In the genomic region with DNA sequence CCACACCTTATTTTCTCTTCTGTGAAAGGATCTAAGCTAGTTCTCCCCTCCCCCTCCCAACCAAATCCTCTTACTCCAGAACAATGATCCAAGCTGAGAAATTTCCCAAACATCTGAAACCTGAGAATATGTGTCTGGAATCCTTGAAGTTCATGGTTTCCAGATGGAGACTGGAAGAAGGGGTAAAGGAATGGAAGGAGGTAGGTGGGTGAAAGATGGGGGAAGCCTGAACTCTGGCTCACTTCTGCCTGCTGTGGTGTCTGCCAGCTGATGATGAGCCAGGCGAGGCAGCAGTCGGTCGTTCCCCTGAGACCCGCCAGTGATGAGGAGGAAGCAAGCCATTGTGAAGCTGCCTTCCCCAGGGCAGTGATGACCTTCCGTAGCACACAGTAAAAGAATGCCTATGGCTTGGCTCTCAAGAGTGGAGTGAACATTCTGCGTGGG, we compare ENCODE assay signal across 9 mouse cellular contexts.
DNase-seq lines count a peak whose midpoint lies in the region; ATAC-seq lines count a peak whose summit lies in the region.
"Had no signal": no experiment of that assay in that cellular context is flagged by ENCODE, and none has a peak within 500 bp of the region (broad histone marks: within the 10 kb centered on the region; RNA-seq: fewer than 3 reads in every experiment).

No protein-coding gene starts in this region.

- no peak overlapping the region for H3K27ac ChIP-seq in heart, embryonic 15.5 days

- no peak overlapping the region for H3K9ac ChIP-seq in heart, embryonic 15.5 days

- H3K4me3 ChIP-seq in heart, embryonic 15.5 days = no peak overlapping the region

- H3K9me3 ChIP-seq in heart, embryonic 15.5 days (replicated peaks) = no peaks in the 10 kb centered on the region

- H3K4me1 ChIP-seq in heart, embryonic 15.5 days (replicated peaks) = peaks cover 11% of the 10 kb centered on the region

- H3K4me2 ChIP-seq in heart, embryonic 15.5 days = no peak overlapping the region

- H3K27me3 ChIP-seq in heart, embryonic 15.5 days = no peaks in the 10 kb centered on the region

- no peaks in the 10 kb centered on the region for H3K36me3 ChIP-seq in heart, embryonic 15.5 days

- DNase-seq in lung, postnatal 14 days = peak; percentile 32
- DNase-seq in lung, postnatal 25 days (ENCODE audit: low spot score) = no peak
- peak; percentile 14 for DNase-seq in embryo, embryonic 9.5 days (ENCODE audit: extremely low spot score)
- DNase-seq in mesoderm, embryonic 11.5 days (ENCODE audit: low read depth, low spot score) = peak; percentile 62
- DNase-seq in layer of hippocampus, adult 8-10 months (ENCODE audit: low spot score in 2 of 2) = no peak
- DNase-seq in left cerebral cortex, adult 11 months (ENCODE audit: low spot score) = no peak
- DNase-seq in cerebellum, adult 11 months = no peak

- WGBS in heart, embryonic 15.5 days = 23% methylated on average over 6 of the region's 6 CpGs

- ATAC-seq in heart, embryonic 15.5 days (replicated peaks; ENCODE audit: insufficient number of reproducible peaks, insufficient read depth, low FRiP score, low read depth) = 0 out of 2 replicates have a peak, but pooled peaks have one; percentile 35
- ATAC-seq: forebrain, embryonic 14.5 days had no signal

Comparison
In these comparisons a context has a peak if more than half of its experiments do, and no peak if none do; other contexts are left out.
1. DNase-seq: peak in lung, postnatal 14 days (single experiment), embryo, embryonic 9.5 days (single experiment) and mesoderm, embryonic 11.5 days (single experiment); none in lung, postnatal 25 days (single experiment), layer of hippocampus, adult 8-10 months (0 of 2), left cerebral cortex, adult 11 months (single experiment) and cerebellum, adult 11 months (single experiment).